Mouse (Mus musculus) brain, embryonic 14.5 days (tissue): ENCODE measurements around the gene Rimklb.

Source experiments
- CTCF ChIP-seq: fragments of 200-500 bp; IDR thresholded peaks from 2 replicates; pipeline ENCODE4 v1.5.1; 2012; ENCODE audit warnings: inconsistent platforms, mild to moderate bottlenecking, moderate library complexity, borderline replicate concordance; ENCODE audit not compliant: insufficient read depth, insufficient read length; ENCODE audit errors: extremely low read depth
- POLR2A ChIP-seq: fragments of 200-500 bp; IDR thresholded peaks from 2 replicates; pipeline ENCODE4 v1.6.1; 2012; ENCODE audit warnings: mild to moderate bottlenecking, inconsistent platforms, borderline replicate concordance; ENCODE audit not compliant: poor library complexity, insufficient read depth, insufficient read length, severe bottlenecking; ENCODE audit errors: extremely low read depth

- TF ChIP-seq CTCF (no peak), POLR2A (peak; percentile 85)
These were observed 12.1 kb downstream of the Rimklb start for GRCm38 (mm10) chr6:122486297-122487117.
